Mouse (Mus musculus): Measurements from ENCODE around the gene Scn1a.

The Scn1a gene

GRCm38 (mm10) chr2:66440711-66441110, at the start of gene Scn1a:
Gene Scn1a (minus strand): TSS chr2:66440840.
- no peak for DNase-seq (ENCODE audit: low spot score in 2 of 2)

GRCm38 (mm10) chr2:66478395-66478794, 37.8 kb upstream of the Scn1a start:
- DNase-seq (ENCODE audit: low spot score in 2 of 2): no peak

GRCm38 (mm10) chr2:66473181-66473822, 32.7 kb upstream of the Scn1a start:
- no peak for DNase-seq (ENCODE audit: low spot score in 2 of 2)

- DNase-seq (ENCODE audit: low spot score in 2 of 2): no peak
These were observed 24.8 kb upstream of the Scn1a start for GRCm38 (mm10) chr2:66465484-66465883.

- DNase-seq (ENCODE audit: low spot score in 2 of 2): no peak
These were observed 24.3 kb upstream of the Scn1a start for GRCm38 (mm10) chr2:66464874-66465458.

- no peak for DNase-seq (ENCODE audit: low spot score in 2 of 2)
These were observed 23.3 kb upstream of the Scn1a start for GRCm38 (mm10) chr2:66463916-66464315.

GRCm38 (mm10) chr2:66462458-66462857, 21.8 kb upstream of the Scn1a start:
- DNase-seq (ENCODE audit: low spot score in 2 of 2): no peak

- no peak for DNase-seq (ENCODE audit: low spot score in 2 of 2)
These were observed 722 bp downstream of the Scn1a start for GRCm38 (mm10) chr2:66439764-66440471.

GRCm38 (mm10) chr2:66436286-66436685, 4.4 kb downstream of the Scn1a start:
- DNase-seq (ENCODE audit: low spot score in 2 of 2): no peak

- DNase-seq (ENCODE audit: low spot score in 2 of 2): no peak
These were observed 30.8 kb downstream of the Scn1a start for GRCm38 (mm10) chr2:66409740-66410290.

GRCm38 (mm10) chr2:66408899-66409739, 31.5 kb downstream of the Scn1a start:
- no peak for DNase-seq (ENCODE audit: low spot score in 2 of 2)

- no peak for DNase-seq (ENCODE audit: low spot score in 2 of 2)
These were observed 32.2 kb downstream of the Scn1a start for GRCm38 (mm10) chr2:66408456-66408855.

- no peak for DNase-seq (ENCODE audit: low spot score in 2 of 2)
These were observed 48.1 kb downstream of the Scn1a start for GRCm38 (mm10) chr2:66392586-66392985.

GRCm38 (mm10) chr2:66367957-66368356, 72.7 kb downstream of the Scn1a start:
- no peak for DNase-seq (ENCODE audit: low spot score in 2 of 2)

- DNase-seq (ENCODE audit: low spot score in 2 of 2): no peak
These were observed 90.0 kb downstream of the Scn1a start for GRCm38 (mm10) chr2:66350590-66350989.

- DNase-seq (ENCODE audit: low spot score in 2 of 2): no peak
These were observed 94.0 kb downstream of the Scn1a start for GRCm38 (mm10) chr2:66346622-66347021.

- no peak for DNase-seq (ENCODE audit: low spot score in 2 of 2)
These were observed 94.5 kb downstream of the Scn1a start for GRCm38 (mm10) chr2:66346181-66346580.

- no peak for DNase-seq (ENCODE audit: low spot score in 2 of 2)
These were observed 103.2 kb downstream of the Scn1a start for GRCm38 (mm10) chr2:66337406-66337805.

- no peak for DNase-seq (ENCODE audit: low spot score in 2 of 2)
These were observed 104.2 kb downstream of the Scn1a start for GRCm38 (mm10) chr2:66336396-66336795.

- DNase-seq (ENCODE audit: low spot score in 2 of 2): no peak
These were observed 168.1 kb downstream of the Scn1a start for GRCm38 (mm10) chr2:66272551-66272950.

- peak; percentile 69 to 75 for DNase-seq (ENCODE audit: low spot score in 2 of 2)
These were observed 184.2 kb downstream of the Scn1a start, which contains the start of gene Ttc21b for GRCm38 (mm10) chr2:66256220-66257131. Gene Ttc21b (minus strand): TSS chr2:66256617.

Measured in spleen, postnatal 14 days (tissue).